Mouse (Mus musculus) skeletal muscle tissue, adult 2 months (tissue): ENCODE measurements at regions not wholly inside any gene's neighbourhood (a gene's known extent, or its start where the extent isn't known, plus 50 kb on each side); places are given as distances from the start of the nearest gene placed in this dataset.

ENCODE experiments used
- DNase-seq: peaks from one replicate; pipeline ENCODE4 v3.0.0-alpha.2; 2012; ENCODE audit warnings: low read depth, low spot score

GRCm38 (mm10) chrX:97141170-97142085 lies 69.0 kb downstream of the Pgr15l start:
- DNase-seq = peak; percentile 6

- peak; percentile 3 for DNase-seq
Measured at GRCm38 (mm10) chrX:97142237-97142636, 69.8 kb downstream of the Pgr15l start.

- no peak for DNase-seq
Measured at GRCm38 (mm10) chrX:97156155-97156554, 83.8 kb downstream of the Pgr15l start.
